Mouse (Mus musculus) C2C12 (cell line): Measurements from ENCODE around the gene Zdhhc8.

Source experiments
- CEBPB ChIP-seq: IDR thresholded peaks from one replicate; pipeline ENCODE4 v1.6.1; 2011; ENCODE audit warnings: low read depth, mild to moderate bottlenecking, control low read depth, moderate library complexity
- CTCF ChIP-seq: IDR thresholded peaks from one replicate; pipeline ENCODE4 v1.5.1; 2011; ENCODE audit not compliant: control insufficient read depth, insufficient read depth, insufficient read length
- MAX ChIP-seq: IDR thresholded peaks from one replicate; pipeline ENCODE4 v1.6.1; 2011; ENCODE audit warnings: mild to moderate bottlenecking, control low read depth
- MYOD1 ChIP-seq: IDR thresholded peaks from one replicate; pipeline ENCODE4 v1.6.1; 2011; ENCODE audit warnings: low read depth; ENCODE audit not compliant: control insufficient read depth, insufficient read length
- MYOG ChIP-seq: IDR thresholded peaks from one replicate; pipeline ENCODE4 v1.6.1; 2011; ENCODE audit not compliant: control insufficient read depth, insufficient read length; ENCODE audit errors: extremely low read depth
- USF1 ChIP-seq: IDR thresholded peaks from one replicate; pipeline ENCODE4 v1.6.1; 2011; ENCODE audit warnings: low read depth, mild to moderate bottlenecking, control low read depth, moderate library complexity

DNA sequence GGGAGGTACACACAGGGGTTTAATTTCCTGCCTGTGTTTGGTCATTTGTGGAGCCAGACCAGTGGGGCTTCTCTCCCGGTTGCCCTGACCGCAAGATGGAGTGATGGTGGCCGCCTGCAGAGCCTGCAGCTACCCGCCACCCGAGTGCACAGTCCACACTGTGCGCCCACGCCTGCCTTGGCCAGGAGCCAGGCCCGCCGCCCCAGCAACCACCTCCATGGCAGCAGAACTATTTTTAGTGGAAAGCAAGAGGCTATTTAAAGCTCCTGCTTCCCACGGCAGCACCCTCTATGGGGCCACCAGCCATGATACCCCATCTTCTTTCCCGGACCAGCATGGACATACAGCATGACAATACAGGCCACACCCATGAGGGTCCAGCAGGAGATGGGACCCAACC is 5.3 kb downstream of the Zdhhc8 start:
- TF ChIP-seq CEBPB (no peak), CTCF (no peak), MAX (no peak), MYOD1 (no peak), MYOG (no peak), USF1 (no peak)
